8 mouse cellular contexts compared by ENCODE assay signal in genomic region chr4:154749160-154749559, GRCm38 (mm10).
DNase-seq lines count a peak whose midpoint lies in the region.

No protein-coding gene starts in this region.

- DNase-seq in heart, postnatal 4 days: peak; percentile 67
- no peak for DNase-seq in heart, adult 9 months (ENCODE audit: low spot score in 2 of 2)
- DNase-seq in spleen, postnatal 10 days (ENCODE audit: low spot score in 2 of 2): peak; percentile 9 to 34
- DNase-seq in spleen, postnatal 36 days (ENCODE audit: low spot score in 2 of 2): no peak
- peak; percentile 55 for DNase-seq in embryo, embryonic 10 days (ENCODE audit: low spot score)
- DNase-seq in lung, postnatal 10 days: peak; percentile 55
- DNase-seq in yolk sac, embryonic 10.5 days (ENCODE audit: low spot score): no peak
- no peak for DNase-seq in gastrocnemius, adult 8-10 months (ENCODE audit: low spot score in 2 of 2)

Comparison
In these comparisons a context has a peak if more than half of its experiments do, and no peak if none do; other contexts are left out.
1. DNase-seq: peak in heart, postnatal 4 days (single experiment), spleen, postnatal 10 days (2 of 2), embryo, embryonic 10 days (single experiment) and lung, postnatal 10 days (single experiment); none in heart, adult 9 months (0 of 2), spleen, postnatal 36 days (0 of 2), yolk sac, embryonic 10.5 days (single experiment) and gastrocnemius, adult 8-10 months (0 of 2).